ENCODE assay signal across 18 mouse cellular contexts in the genomic region with DNA sequence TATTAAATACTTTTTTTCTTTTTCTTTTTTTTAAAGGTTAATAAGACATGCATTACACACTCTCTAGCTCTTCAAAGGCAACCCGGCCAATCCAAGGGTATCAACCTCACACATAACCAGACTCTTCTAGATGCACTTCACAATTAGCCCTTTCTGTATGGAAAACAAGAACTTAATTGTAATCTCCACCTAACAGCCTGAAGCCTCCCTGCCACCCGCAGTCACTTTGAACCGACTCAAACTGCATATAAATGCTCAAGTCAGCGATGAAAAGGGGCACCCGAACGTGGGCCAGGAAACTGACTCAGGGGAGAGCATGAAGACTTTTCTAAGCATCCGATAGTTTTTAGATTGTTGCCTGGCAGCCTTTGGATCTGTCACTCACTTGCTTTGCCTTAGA. TPM values are rescaled to one million over a fixed set of nuclear protein-coding genes. Genes with fewer than 3 reads are reported as not detected.
DNase-seq lines count a peak whose midpoint lies in the region; ATAC-seq and TF ChIP-seq lines count a peak whose summit lies in the region.
"Had no signal": no experiment of that assay in that cellular context is flagged by ENCODE, and none has a peak within 500 bp of the region (broad histone marks: within the 10 kb centered on the region; RNA-seq: fewer than 3 reads in every experiment).

No protein-coding gene starts in this region.

- TF ChIP-seq POLR2A in brain, embryonic 14.5 days (IDR thresholded peaks at IDR 0.05; ENCODE audit: borderline replicate concordance, extremely low read depth, insufficient read depth, insufficient read length, poor library complexity, severe bottlenecking) = no peak

- no peak overlapping the region for H3K9ac ChIP-seq in midbrain, embryonic 13.5 days (replicated peaks)
- no peak overlapping the region for H3K9ac ChIP-seq in forebrain, embryonic 13.5 days
- no peak overlapping the region for H3K9ac ChIP-seq in midbrain, embryonic 15.5 days
- H3K9ac ChIP-seq: embryonic facial prominence, embryonic 12.5 days; liver, embryonic 15.5 days; neural tube, embryonic 15.5 days had no signal

- H3K36me3 ChIP-seq in midbrain, embryonic 10.5 days = no peaks in the 10 kb centered on the region
- H3K36me3 ChIP-seq in midbrain, embryonic 13.5 days = no peaks in the 10 kb centered on the region
- H3K36me3 ChIP-seq in forebrain, embryonic 13.5 days (ENCODE audit: poor library complexity, severe bottlenecking) = no peaks in the 10 kb centered on the region
- no peaks in the 10 kb centered on the region for H3K36me3 ChIP-seq in midbrain, embryonic 15.5 days (replicated peaks)
- H3K36me3 ChIP-seq: embryonic facial prominence, embryonic 12.5 days; liver, embryonic 15.5 days; neural tube, embryonic 15.5 days had no signal

- 0 out of 2 replicates have a peak overlapping the region, but pooled peaks have one; percentile 28 for H3K27ac ChIP-seq in midbrain, embryonic 10.5 days (replicated peaks)
- H3K27ac ChIP-seq in midbrain, embryonic 13.5 days = no peak overlapping the region
- no peak overlapping the region for H3K27ac ChIP-seq in forebrain, embryonic 13.5 days
- no peak overlapping the region for H3K27ac ChIP-seq in midbrain, embryonic 15.5 days
- H3K27ac ChIP-seq: embryonic facial prominence, embryonic 12.5 days; layer of hippocampus, adult 2 months; liver, embryonic 15.5 days; neural tube, embryonic 15.5 days had no signal

- 31% methylated on average over 7 of the region's 7 CpGs for WGBS in midbrain, embryonic 10.5 days
- 11% methylated on average over 7 of the region's 7 CpGs for WGBS in midbrain, embryonic 13.5 days
- WGBS in forebrain, embryonic 13.5 days = 12% methylated on average over 7 of the region's 7 CpGs
- WGBS in midbrain, embryonic 15.5 days = 14% methylated on average over 7 of the region's 7 CpGs

- peaks cover 30% of the 10 kb centered on the region for H3K4me1 ChIP-seq in midbrain, embryonic 10.5 days
- peaks cover 13% of the 10 kb centered on the region for H3K4me1 ChIP-seq in midbrain, embryonic 13.5 days (replicated peaks)
- peaks cover 33% of the 10 kb centered on the region for H3K4me1 ChIP-seq in forebrain, embryonic 13.5 days
- H3K4me1 ChIP-seq in midbrain, embryonic 15.5 days = peaks cover 11% of the 10 kb centered on the region
- H3K4me1 ChIP-seq: liver, embryonic 15.5 days; neural tube, embryonic 15.5 days had no signal

- no peak overlapping the region for H3K4me3 ChIP-seq in midbrain, embryonic 10.5 days
- no peak overlapping the region for H3K4me3 ChIP-seq in midbrain, embryonic 13.5 days (replicated peaks)
- no peak overlapping the region for H3K4me3 ChIP-seq in forebrain, embryonic 13.5 days
- H3K4me3 ChIP-seq in midbrain, embryonic 15.5 days = no peak overlapping the region
- H3K4me3 ChIP-seq: embryonic facial prominence, embryonic 12.5 days; layer of hippocampus, adult 2 months; liver, embryonic 15.5 days; neural tube, embryonic 15.5 days had no signal

- no peak overlapping the region for H3K4me2 ChIP-seq in midbrain, embryonic 13.5 days (replicated peaks)
- H3K4me2 ChIP-seq in forebrain, embryonic 13.5 days = no peak overlapping the region
- H3K4me2 ChIP-seq in midbrain, embryonic 15.5 days = no peak overlapping the region
- H3K4me2 ChIP-seq: embryonic facial prominence, embryonic 12.5 days; heart, embryonic 11.5 days; liver, embryonic 15.5 days; neural tube, embryonic 15.5 days had no signal

- peak; percentile 19 for DNase-seq in midbrain, embryonic 10.5 days (ENCODE audit: low spot score)
- DNase-seq in brain, embryonic 14.5 days (ENCODE audit: low read depth) = peak; percentile 88
- DNase-seq in spleen, postnatal 4 days (ENCODE audit: low spot score in 2 of 2) = no peak
- no peak for DNase-seq in left cerebral cortex, adult 9 months (ENCODE audit: low spot score in 2 of 2)
- DNase-seq: cerebellum, adult 11 months; cerebellum, postnatal 14 days; lung, postnatal 10 days; thymus, adult 18-20 months had no signal

- TF ChIP-seq CTCF in brain, embryonic 14.5 days (IDR thresholded peaks at IDR 0.05; ENCODE audit: borderline replicate concordance, extremely low read depth, insufficient read depth, insufficient read length) = no peak

- H3K9me3 ChIP-seq in midbrain, embryonic 10.5 days (replicated peaks) = no peaks in the 10 kb centered on the region
- H3K9me3 ChIP-seq in midbrain, embryonic 13.5 days = no peaks in the 10 kb centered on the region; the same call in 1 of the 2 replicates
- no peaks in the 10 kb centered on the region for H3K9me3 ChIP-seq in forebrain, embryonic 13.5 days (replicated peaks)
- no peaks in the 10 kb centered on the region for H3K9me3 ChIP-seq in midbrain, embryonic 15.5 days
- H3K9me3 ChIP-seq: embryonic facial prominence, embryonic 12.5 days; liver, embryonic 15.5 days; neural tube, embryonic 15.5 days had no signal

- ATAC-seq in midbrain, embryonic 13.5 days = no peak
- peak; percentile 48; the same call in 1 of the 2 replicates for ATAC-seq in forebrain, embryonic 13.5 days
- 0 out of 2 replicates have a peak, but pooled peaks have one; percentile 37 for ATAC-seq in midbrain, embryonic 15.5 days (replicated peaks)
- ATAC-seq: intestine, embryonic 16.5 days had no signal

- H3K27me3 ChIP-seq in midbrain, embryonic 10.5 days (ENCODE audit: low read depth, poor library complexity, severe bottlenecking) = no peaks in the 10 kb centered on the region
- no peaks in the 10 kb centered on the region for H3K27me3 ChIP-seq in midbrain, embryonic 13.5 days
- no peaks in the 10 kb centered on the region for H3K27me3 ChIP-seq in forebrain, embryonic 13.5 days
- H3K27me3 ChIP-seq in midbrain, embryonic 15.5 days (replicated peaks) = no peaks in the 10 kb centered on the region; the same call in 1 of the 2 replicates
- H3K27me3 ChIP-seq: embryonic facial prominence, embryonic 12.5 days; liver, embryonic 15.5 days; neural tube, embryonic 15.5 days had no signal

RNA-seq across cellular contexts. Expression of a gene that starts 12.1 kb away (rescaled TPM):
- 2.5 and 3.5 TPM in 2 replicates for polyA plus RNA-seq in midbrain, embryonic 10.5 days (2016; fragmentation: Nextera tagmentation; extraction: Ambion mirVana)
- 1.7 and 2.0 TPM in 2 replicates for polyA plus RNA-seq in midbrain, embryonic 13.5 days (2015; fragmentation: Nextera tagmentation; extraction: Ambion mirVana)
- polyA plus RNA-seq in brain, embryonic 14.5 days (2012; rRNA removed) = 4.6 and 5.0 TPM in 2 replicates
- 3.4 and 4.9 TPM in 2 replicates for polyA plus RNA-seq in forebrain, embryonic 13.5 days (2015; fragmentation: Nextera tagmentation; extraction: Ambion mirVana)
- 2.1 and 2.5 TPM in 2 replicates for polyA plus RNA-seq in midbrain, embryonic 15.5 days (2015; fragmentation: Nextera tagmentation; extraction: Ambion mirVana)
- polyA plus RNA-seq: small intestine, adult 2 months had no signal

Comparison
In these comparisons a context has a peak if more than half of its experiments do, and no peak if none do; other contexts are left out.
1. DNase-seq: peak in midbrain, embryonic 10.5 days (single experiment) and brain, embryonic 14.5 days (single experiment); none in spleen, postnatal 4 days (0 of 2) and left cerebral cortex, adult 9 months (0 of 2).